Mouse (Mus musculus): Measurements from ENCODE around the gene Snx18.

Snx18 gene

GRCm38 (mm10) chr13:113555226-113555625 is 63.1 kb downstream of the Snx18 start:
- peak in 1 of 2 experiments; percentile 26 for DNase-seq

GRCm38 (mm10) chr13:113553603-113554230 is 64.6 kb downstream of the Snx18 start:
- peak in 1 of 2 experiments; percentile 17 for DNase-seq

- DNase-seq: no peak
Observed at GRCm38 (mm10) chr13:113552341-113552740, 66.0 kb downstream of the Snx18 start.

GRCm38 (mm10) chr13:113550866-113551565 is 67.3 kb downstream of the Snx18 start:
- no peak for DNase-seq

- no peak for DNase-seq
Observed at GRCm38 (mm10) chr13:113549021-113549420, 69.3 kb downstream of the Snx18 start.

GRCm38 (mm10) chr13:113547807-113548426 is 70.4 kb downstream of the Snx18 start:
- no peak for DNase-seq

- peak; percentile 59 to 79 for DNase-seq
Observed at GRCm38 (mm10) chr13:113542374-113542773, 76.0 kb downstream of the Snx18 start.
